Mouse (Mus musculus): Measurements from ENCODE around the gene Ythdf2.
"Not testable (repeated sequence)": the region's sequence is repeated elsewhere in the genome, so short reads cannot be mapped to it uniquely, and the experiment has no call there.

Ythdf2 gene

GRCm38 (mm10) chr4:132211953-132212734 is at the start of gene Ythdf2:
Gene Ythdf2, minus strand, starts transcription at chr4:132212303.
- peak; percentile 98 to 99 for DNase-seq (ENCODE audit: low spot score in 2 of 2)

DNA sequence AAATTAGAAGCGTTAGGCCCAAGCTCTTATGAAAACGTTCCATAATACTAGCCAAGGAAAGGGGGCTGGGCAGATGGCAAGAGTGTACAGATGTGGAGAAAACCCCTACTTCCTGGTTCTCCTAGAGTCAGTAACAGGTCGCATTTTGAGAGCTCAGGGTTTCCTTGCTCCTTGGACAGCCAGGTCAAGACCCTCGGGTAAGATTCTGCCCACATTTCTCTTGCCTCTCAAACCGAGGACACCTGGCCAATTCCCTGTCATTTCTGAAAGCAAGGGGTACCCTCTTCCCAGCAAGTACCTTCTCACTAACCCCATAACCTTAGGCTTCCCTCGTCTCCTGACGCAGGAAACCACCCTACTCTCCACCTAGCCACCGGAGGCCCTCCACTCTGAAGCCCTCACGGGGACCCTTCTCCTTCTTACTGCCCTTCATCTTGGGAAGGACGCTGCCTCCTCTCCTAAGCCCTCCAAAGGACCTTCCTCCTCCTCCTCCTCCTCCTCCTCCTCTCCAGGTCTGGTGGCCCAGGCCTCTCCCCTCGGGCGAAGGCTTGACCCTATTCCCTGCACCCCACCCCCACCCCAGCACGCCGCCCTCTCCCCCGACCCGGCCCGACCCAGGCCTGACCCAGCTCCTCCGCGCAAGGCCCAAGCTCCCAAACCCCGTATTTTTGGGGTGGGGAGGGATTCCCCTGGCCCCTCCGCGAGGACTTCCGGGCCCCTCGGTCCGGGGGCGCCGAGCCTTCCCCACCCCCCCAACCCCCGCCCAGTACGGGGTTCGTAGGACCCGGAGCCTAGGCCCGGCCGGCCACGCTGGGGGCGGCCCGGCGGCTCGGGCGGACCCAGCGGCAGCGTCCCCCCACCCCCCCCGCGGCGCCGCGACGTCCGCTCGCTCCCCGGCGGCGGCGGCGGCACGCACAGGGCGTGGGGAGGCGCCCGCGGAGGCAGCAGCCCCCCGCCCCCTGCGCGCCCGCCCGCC is 48.6 kb upstream of the Ythdf2 start:
- DNase-seq (ENCODE audit: low spot score in 2 of 2): peak; percentile 43 to 45

DNA sequence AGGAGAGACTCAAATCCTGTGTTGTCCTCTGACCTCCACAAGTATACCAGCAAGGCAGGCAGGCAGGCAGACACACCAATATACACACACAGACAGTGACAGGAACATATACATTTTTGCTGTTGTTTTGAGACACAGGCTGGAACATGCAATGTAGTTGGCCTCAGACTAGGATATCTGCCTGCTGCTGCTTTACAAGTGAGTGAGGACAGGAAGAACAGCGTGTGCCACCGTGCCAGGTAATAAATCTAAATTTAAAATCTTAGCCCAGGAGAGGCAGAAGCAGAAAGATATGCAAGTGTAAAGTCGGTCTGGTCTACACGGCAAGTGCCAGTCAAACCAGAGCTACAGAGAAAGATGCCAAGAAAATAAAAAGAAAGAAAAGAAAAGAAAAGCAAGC is 47.1 kb upstream of the Ythdf2 start:
- DNase-seq (ENCODE audit: low spot score in 2 of 2): no peak

DNA sequence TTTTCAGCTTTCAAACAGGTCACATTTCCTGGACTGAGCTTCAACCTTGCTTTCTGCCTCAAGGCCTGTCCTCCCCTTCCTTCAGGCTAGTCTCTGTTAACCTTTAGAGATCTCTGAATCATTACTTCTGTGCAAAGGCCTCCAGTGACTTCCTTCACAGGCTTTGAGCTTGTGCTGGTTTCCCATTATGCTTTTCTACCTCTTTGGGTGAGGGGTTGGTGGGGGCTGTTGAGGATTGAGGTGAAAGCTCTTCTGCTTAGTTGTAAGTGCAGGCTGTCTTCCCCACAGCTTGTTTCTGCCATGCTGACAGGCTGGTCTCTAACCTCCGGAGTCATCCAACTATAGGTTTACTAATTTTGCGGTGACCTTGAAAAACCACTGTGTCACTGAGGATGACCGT is 44.3 kb upstream of the Ythdf2 start:
- no peak for DNase-seq (ENCODE audit: low spot score in 2 of 2)

GRCm38 (mm10) chr4:132254986-132255385 is 42.9 kb upstream of the Ythdf2 start:
- DNase-seq (ENCODE audit: low spot score in 2 of 2): no peak

DNA sequence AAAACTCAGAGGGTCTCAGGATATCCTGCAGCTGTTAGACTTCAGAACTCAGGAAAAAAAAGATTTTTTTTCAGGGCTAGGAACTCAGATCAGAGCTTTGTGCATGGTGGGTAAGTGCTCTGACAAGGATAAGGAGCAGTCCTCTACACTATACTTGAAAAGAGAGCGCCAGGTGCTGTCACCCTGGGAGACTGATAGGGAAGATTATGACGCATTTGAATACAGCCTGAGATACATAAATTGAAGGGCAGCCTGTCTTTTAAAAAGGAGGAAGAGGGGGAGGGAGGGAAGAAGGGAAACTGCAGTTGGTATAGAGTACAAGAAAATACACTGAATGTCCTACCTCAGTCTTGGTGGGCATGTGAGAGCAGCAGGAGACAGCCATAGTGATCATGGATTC is 41.5 kb upstream of the Ythdf2 start:
- no peak for DNase-seq (ENCODE audit: low spot score in 2 of 2)

GRCm38 (mm10) chr4:132253128-132253527 is 41.0 kb upstream of the Ythdf2 start:
- no peak for DNase-seq (ENCODE audit: low spot score in 2 of 2)

DNA sequence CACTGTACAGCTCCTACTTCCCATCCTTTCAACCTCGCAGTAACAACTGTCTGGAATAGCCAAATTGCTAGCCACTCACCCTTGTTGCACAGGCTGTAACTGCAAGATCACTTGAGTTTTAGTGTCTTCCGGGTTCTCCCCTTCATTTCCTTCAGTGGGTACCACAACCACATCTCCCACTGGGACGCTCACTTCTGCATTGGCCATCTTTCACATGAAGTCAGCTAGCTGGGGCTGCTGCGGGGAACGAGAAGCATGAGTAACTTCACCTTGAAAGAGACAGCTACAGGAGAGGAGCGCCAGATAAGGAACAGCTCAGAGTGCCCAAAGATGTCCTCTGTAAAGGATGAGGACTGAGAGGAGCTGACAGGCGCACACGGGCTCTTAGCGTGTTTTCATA is 39.5 kb upstream of the Ythdf2 start:
- no peak for DNase-seq (ENCODE audit: low spot score in 2 of 2)

- DNase-seq (ENCODE audit: low spot score in 2 of 2): peak in 1 of 2 experiments; percentile 39
Observed at GRCm38 (mm10) chr4:132247451-132247997, 35.4 kb upstream of the Ythdf2 start.

DNA sequence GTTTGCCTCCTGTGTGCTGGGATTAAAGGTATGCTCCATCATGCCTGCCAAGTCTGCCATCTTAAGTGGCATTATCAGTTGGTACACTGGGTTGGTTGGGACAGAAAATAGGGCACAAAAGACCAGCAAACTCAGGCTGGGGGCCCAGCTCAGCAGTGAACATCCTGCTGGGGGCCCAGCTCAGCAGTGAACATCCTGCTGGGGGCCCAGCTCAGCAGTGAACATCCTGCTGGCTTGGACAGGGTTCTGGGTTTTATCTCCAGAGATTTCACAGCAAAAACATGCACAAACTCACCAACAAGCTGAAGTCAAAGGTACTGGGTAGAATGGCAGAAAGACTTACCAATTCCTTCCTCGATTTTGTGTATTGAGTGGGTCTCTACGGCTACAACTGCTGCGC is 33.5 kb upstream of the Ythdf2 start:
- DNase-seq (ENCODE audit: low spot score in 2 of 2): no peak

DNA sequence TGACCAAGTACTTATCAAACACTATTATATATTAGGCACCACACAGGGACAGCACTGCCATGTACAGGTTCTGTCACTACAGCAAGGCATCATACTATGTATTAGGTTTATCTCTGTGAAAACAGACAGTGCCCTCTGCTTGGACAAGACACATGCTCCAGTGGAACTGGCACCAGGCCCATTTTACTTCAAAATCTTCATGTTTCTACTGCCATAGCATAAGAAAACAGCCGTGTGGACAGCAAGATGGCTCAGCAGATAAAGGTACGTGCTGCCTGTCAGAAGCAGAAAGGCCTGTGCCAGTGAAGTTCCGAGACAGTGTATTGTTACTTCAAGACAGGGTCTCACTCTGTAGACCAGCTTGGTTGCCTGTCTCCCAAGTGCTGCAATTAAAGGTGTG is 29.1 kb upstream of the Ythdf2 start:
- no peak for DNase-seq (ENCODE audit: low spot score in 2 of 2)

- DNase-seq (ENCODE audit: low spot score in 2 of 2): no peak
Observed at GRCm38 (mm10) chr4:132240367-132240766, 28.3 kb upstream of the Ythdf2 start.

- no peak for DNase-seq (ENCODE audit: low spot score in 2 of 2)
Observed at GRCm38 (mm10) chr4:132238356-132238755, 26.3 kb upstream of the Ythdf2 start.

DNA sequence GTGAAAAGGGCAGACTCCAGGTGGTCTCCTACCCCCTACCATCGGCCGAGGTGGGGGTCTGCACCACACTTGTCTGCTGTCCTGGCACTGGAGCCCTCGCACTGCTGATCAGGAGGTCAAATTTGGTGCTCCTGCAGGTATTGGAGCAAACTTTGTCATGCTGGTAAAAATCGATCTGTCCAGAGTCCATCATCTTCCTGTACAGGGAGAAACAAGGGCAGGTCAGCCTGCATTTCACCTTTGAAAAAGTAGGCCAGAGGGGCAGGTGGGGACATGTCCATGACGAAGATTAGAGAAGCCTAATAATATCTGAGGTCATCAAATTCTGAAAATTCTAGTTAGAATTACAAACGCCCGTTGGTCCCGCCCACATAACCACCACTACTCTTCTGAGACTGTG is 22.6 kb upstream of the Ythdf2 start:
- DNase-seq (ENCODE audit: low spot score in 2 of 2): no peak

GRCm38 (mm10) chr4:132230422-132230821 is 18.3 kb upstream of the Ythdf2 start:
- DNase-seq (ENCODE audit: low spot score in 2 of 2): no peak

- not testable (repeated sequence) for DNase-seq (ENCODE audit: low spot score in 2 of 2)
Observed at GRCm38 (mm10) chr4:132222001-132222400, 9.9 kb upstream of the Ythdf2 start.

- not testable (repeated sequence) for DNase-seq (ENCODE audit: low spot score in 2 of 2)
Observed at GRCm38 (mm10) chr4:132218439-132218838, 6.3 kb upstream of the Ythdf2 start.

- DNase-seq (ENCODE audit: low spot score in 2 of 2): no peak
Observed at GRCm38 (mm10) chr4:132217781-132218180, 5.7 kb upstream of the Ythdf2 start.

DNA sequence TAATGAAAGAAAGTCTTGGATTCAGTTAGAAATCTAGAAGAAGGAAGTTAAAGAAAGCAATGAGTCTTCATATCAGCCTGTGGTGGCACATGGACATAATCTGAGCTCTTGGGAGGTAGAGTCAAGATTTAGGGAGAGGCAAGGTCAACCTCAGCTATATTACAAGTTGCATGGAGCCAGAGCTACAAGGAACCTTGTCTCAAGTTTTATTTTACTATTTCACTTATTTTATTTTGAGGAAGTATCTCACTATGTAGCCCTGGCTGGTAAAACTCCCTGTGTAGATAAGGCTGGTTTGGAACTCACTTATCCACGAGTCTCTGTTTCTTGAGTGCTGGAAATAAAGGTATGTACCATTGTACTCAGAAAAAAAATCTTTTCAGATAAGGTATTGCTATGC is 4.5 kb upstream of the Ythdf2 start:
- DNase-seq (ENCODE audit: low spot score in 2 of 2): no peak

- DNase-seq (ENCODE audit: low spot score in 2 of 2): no peak
Observed at GRCm38 (mm10) chr4:132214847-132215246, 2.7 kb upstream of the Ythdf2 start.

- peak; percentile 40 to 41 for DNase-seq (ENCODE audit: low spot score in 2 of 2)
Observed at GRCm38 (mm10) chr4:132211091-132211942, 786 bp downstream of the Ythdf2 start.
